Mouse (Mus musculus) adrenal gland, adult 18-20 months (tissue): Measurements from ENCODE around the gene Ino80e. TPM values are rescaled to one million over a fixed set of nuclear protein-coding genes. Genes with fewer than 3 reads are reported as not detected.

Source experiments
- DNase-seq, 2 experiments: peaks; one replicate each; pipeline ENCODE4 v3.0.0; 2021 to 2022; ENCODE audit warnings: low spot score in 2 of 2
- total RNA-seq, 2 experiments: library from RNA; stranded (reverse); gene quantifications; 1 replicate in 1 of 2; 2 replicates in 1 of 2; pipeline ENCODE4 v1.2.3; 2021

The Ino80e gene
- total RNA-seq, 2 experiments from 2014 or later: 38.4 to 42.5 TPM

- DNase-seq: no peak
These were observed 5.3 kb downstream of the Ino80e start for GRCm38 (mm10) chr7:126856741-126857420.

- DNase-seq: no peak
These were observed 6.5 kb downstream of the Ino80e start for GRCm38 (mm10) chr7:126855641-126856040.

GRCm38 (mm10) chr7:126853454-126853853 lies 8.7 kb downstream of the Ino80e start:
- DNase-seq: no peak

GRCm38 (mm10) chr7:126851192-126851591 lies 11.0 kb downstream of the Ino80e start:
- DNase-seq: no peak

- no peak for DNase-seq
These were observed 12.0 kb downstream of the Ino80e start for GRCm38 (mm10) chr7:126850161-126850560.

GRCm38 (mm10) chr7:126848794-126849193 lies 13.4 kb downstream of the Ino80e start:
- no peak for DNase-seq

- no peak for DNase-seq
These were observed 14.5 kb downstream of the Ino80e start for GRCm38 (mm10) chr7:126847421-126848398.

GRCm38 (mm10) chr7:126847116-126847420 lies 15.1 kb downstream of the Ino80e start, which contains the start of gene Doc2a:
Gene Doc2a (plus strand): TSS chr7:126847416.
- no peak for DNase-seq

- DNase-seq: no peak
These were observed 16.7 kb downstream of the Ino80e start for GRCm38 (mm10) chr7:126845516-126845915.

GRCm38 (mm10) chr7:126843276-126843675 lies 18.9 kb downstream of the Ino80e start:
- no peak for DNase-seq

GRCm38 (mm10) chr7:126833294-126833693 lies 28.9 kb downstream of the Ino80e start:
- no peak for DNase-seq

GRCm38 (mm10) chr7:126832036-126832598 lies 30.1 kb downstream of the Ino80e start:
- peak; percentile 71 to 73 for DNase-seq

- no peak for DNase-seq
These were observed 30.6 kb downstream of the Ino80e start, which contains the start of gene 4930451I11Rik for GRCm38 (mm10) chr7:126831539-126831938. Gene 4930451I11Rik (minus strand): TSS chr7:126831639.

GRCm38 (mm10) chr7:126825952-126826351 lies 36.2 kb downstream of the Ino80e start:
- DNase-seq: no peak

- DNase-seq: peak in 1 of 2 experiments; percentile 25
These were observed 36.8 kb downstream of the Ino80e start for GRCm38 (mm10) chr7:126825403-126825802.

GRCm38 (mm10) chr7:126823940-126824339 lies 38.2 kb downstream of the Ino80e start:
- DNase-seq: no peak

- DNase-seq: no peak
These were observed 38.9 kb downstream of the Ino80e start for GRCm38 (mm10) chr7:126823202-126823711.

- no peak for DNase-seq
These were observed 39.4 kb downstream of the Ino80e start for GRCm38 (mm10) chr7:126822741-126823140.

GRCm38 (mm10) chr7:126821835-126822511 lies 40.2 kb downstream of the Ino80e start:
- peak; percentile 85 to 86 for DNase-seq

- DNase-seq: no peak
These were observed 43.4 kb downstream of the Ino80e start for GRCm38 (mm10) chr7:126818818-126819217.

- no peak for DNase-seq
These were observed 44.6 kb downstream of the Ino80e start for GRCm38 (mm10) chr7:126817595-126817994.
